Mouse (Mus musculus): ENCODE data around the gene Vps37d.

Vps37d gene

GRCm38 (mm10) chr5:135109426-135109825 is 31.4 kb upstream of the Vps37d start:
- peaks cover 41% of the 10 kb centered on the region for H3K4me1 ChIP-seq (replicated peaks; ENCODE audit: low read depth, low read length)
- TF ChIP-seq NANOG (IDR thresholded peaks at IDR 0.05; ENCODE audit: borderline replicate concordance, low read length): no peak
- TF ChIP-seq POU5F1 (IDR thresholded peaks at IDR 0.05; ENCODE audit: borderline replicate concordance, low read length): no peak
- TF ChIP-seq CTCF (conservative IDR thresholded peaks at IDR 0.05; ENCODE audit: low read length): no peak
- H3K36me3 ChIP-seq (ENCODE audit: insufficient read depth, low read length): no peaks in the 10 kb centered on the region
- peaks cover 68% of the 10 kb centered on the region for H3K27me3 ChIP-seq (ENCODE audit: insufficient read depth, low read length)
- 0 out of 2 replicates have a peak overlapping the region, but pooled peaks have one; percentile 84 for H3K4me3 ChIP-seq (replicated peaks; ENCODE audit: low read length)
- H3K9me3 ChIP-seq (ENCODE audit: low read length): no peaks in the 10 kb centered on the region

GRCm38 (mm10) chr5:135109017-135109416 is 31.0 kb upstream of the Vps37d start:
- peaks cover 72% of the 10 kb centered on the region for H3K27me3 ChIP-seq (ENCODE audit: insufficient read depth, low read length)
- peaks cover 37% of the 10 kb centered on the region for H3K4me1 ChIP-seq (replicated peaks; ENCODE audit: low read depth, low read length)
- H3K4me3 ChIP-seq (replicated peaks; ENCODE audit: low read length): peak overlapping the region; percentile 84
- H3K36me3 ChIP-seq (ENCODE audit: insufficient read depth, low read length): no peaks in the 10 kb centered on the region
- no peaks in the 10 kb centered on the region for H3K9me3 ChIP-seq (ENCODE audit: low read length)
- no peak for TF ChIP-seq POU5F1 (IDR thresholded peaks at IDR 0.05; ENCODE audit: borderline replicate concordance, low read length)
- TF ChIP-seq CTCF (conservative IDR thresholded peaks at IDR 0.05; ENCODE audit: low read length): no peak
- TF ChIP-seq NANOG (IDR thresholded peaks at IDR 0.05; ENCODE audit: borderline replicate concordance, low read length): no peak

GRCm38 (mm10) chr5:135107521-135108501 is 29.7 kb upstream of the Vps37d start:
- H3K9me3 ChIP-seq (ENCODE audit: low read length): no peaks in the 10 kb centered on the region
- H3K4me1 ChIP-seq (replicated peaks; ENCODE audit: low read depth, low read length): peaks cover 29% of the 10 kb centered on the region
- H3K27me3 ChIP-seq (ENCODE audit: insufficient read depth, low read length): peaks cover 74% of the 10 kb centered on the region
- TF ChIP-seq POU5F1 (IDR thresholded peaks at IDR 0.05; ENCODE audit: borderline replicate concordance, low read length) (no peak), NANOG (IDR thresholded peaks at IDR 0.05; ENCODE audit: borderline replicate concordance, low read length) (no peak), CTCF (conservative IDR thresholded peaks at IDR 0.05; ENCODE audit: low read length) (no peak; the same call in 1 of the 2 replicates)
- no peaks in the 10 kb centered on the region for H3K36me3 ChIP-seq (ENCODE audit: insufficient read depth, low read length)
- H3K4me3 ChIP-seq (replicated peaks; ENCODE audit: low read length): peak overlapping the region; percentile 84

GRCm38 (mm10) chr5:135106758-135107256 is 28.7 kb upstream of the Vps37d start:
- H3K27me3 ChIP-seq (ENCODE audit: insufficient read depth, low read length): peaks cover 78% of the 10 kb centered on the region
- H3K36me3 ChIP-seq (ENCODE audit: insufficient read depth, low read length): no peaks in the 10 kb centered on the region
- no peak for TF ChIP-seq CTCF (conservative IDR thresholded peaks at IDR 0.05; ENCODE audit: low read length)
- no peak for TF ChIP-seq NANOG (IDR thresholded peaks at IDR 0.05; ENCODE audit: borderline replicate concordance, low read length)
- no peak for TF ChIP-seq POU5F1 (IDR thresholded peaks at IDR 0.05; ENCODE audit: borderline replicate concordance, low read length)
- no peaks in the 10 kb centered on the region for H3K9me3 ChIP-seq (ENCODE audit: low read length)
- peak overlapping the region; percentile 84 for H3K4me3 ChIP-seq (replicated peaks; ENCODE audit: low read length)
- H3K4me1 ChIP-seq (replicated peaks; ENCODE audit: low read depth, low read length): peaks cover 29% of the 10 kb centered on the region

GRCm38 (mm10) chr5:135103999-135104660 is 26.1 kb upstream of the Vps37d start:
- TF ChIP-seq NANOG (IDR thresholded peaks at IDR 0.05; ENCODE audit: borderline replicate concordance, low read length) (no peak), POU5F1 (IDR thresholded peaks at IDR 0.05; ENCODE audit: borderline replicate concordance, low read length) (no peak), CTCF (conservative IDR thresholded peaks at IDR 0.05; ENCODE audit: low read length) (peak; percentile 85)
- Histone ChIP-seq H3K36me3 (ENCODE audit: insufficient read depth, low read length) (no peaks in the 10 kb centered on the region), H3K27me3 (ENCODE audit: insufficient read depth, low read length) (peaks cover 64% of the 10 kb centered on the region), H3K4me1 (replicated peaks; ENCODE audit: low read depth, low read length) (peaks cover 24% of the 10 kb centered on the region), H3K9me3 (ENCODE audit: low read length) (no peaks in the 10 kb centered on the region), H3K4me3 (replicated peaks; ENCODE audit: low read length) (no peak overlapping the region)

- TF ChIP-seq POU5F1 (IDR thresholded peaks at IDR 0.05; ENCODE audit: borderline replicate concordance, low read length): no peak
- TF ChIP-seq CTCF (conservative IDR thresholded peaks at IDR 0.05; ENCODE audit: low read length): no peak
- TF ChIP-seq NANOG (IDR thresholded peaks at IDR 0.05; ENCODE audit: borderline replicate concordance, low read length): no peak
- no peaks in the 10 kb centered on the region for H3K36me3 ChIP-seq (ENCODE audit: insufficient read depth, low read length)
- no peak overlapping the region for H3K4me3 ChIP-seq (replicated peaks; ENCODE audit: low read length)
- no peaks in the 10 kb centered on the region for H3K9me3 ChIP-seq (ENCODE audit: low read length)
- H3K27me3 ChIP-seq (ENCODE audit: insufficient read depth, low read length): peaks cover 41% of the 10 kb centered on the region
- no peaks in the 10 kb centered on the region for H3K4me1 ChIP-seq (replicated peaks; ENCODE audit: low read depth, low read length)
These were observed 22.9 kb upstream of the Vps37d start for GRCm38 (mm10) chr5:135100981-135101380.

GRCm38 (mm10) chr5:135089653-135090052 is 11.6 kb upstream of the Vps37d start, which contains the start of gene Mlxipl:
TSS of gene Mlxipl (plus strand) at chr5:135089890.
- no peaks in the 10 kb centered on the region for H3K36me3 ChIP-seq (ENCODE audit: insufficient read depth, low read length)
- H3K4me3 ChIP-seq (replicated peaks; ENCODE audit: low read length): peak within 1 kb of the TSS; percentile 69
- H3K9me3 ChIP-seq (ENCODE audit: low read length): 0 out of 2 replicates have a peak, but pooled peaks cover 5% of the 10 kb centered on the region
- H3K27me3 ChIP-seq (ENCODE audit: insufficient read depth, low read length): peaks cover 87% of the 10 kb centered on the region
- TF ChIP-seq POU5F1 (IDR thresholded peaks at IDR 0.05; ENCODE audit: borderline replicate concordance, low read length) (no peak), NANOG (IDR thresholded peaks at IDR 0.05; ENCODE audit: borderline replicate concordance, low read length) (no peak), CTCF (conservative IDR thresholded peaks at IDR 0.05; ENCODE audit: low read length) (no peak)
- peaks cover 28% of the 10 kb centered on the region for H3K4me1 ChIP-seq (replicated peaks; ENCODE audit: low read depth, low read length)

- peaks cover 83% of the 10 kb centered on the region for H3K27me3 ChIP-seq (ENCODE audit: insufficient read depth, low read length)
- 0 out of 2 replicates have a peak, but pooled peaks cover 5% of the 10 kb centered on the region for H3K9me3 ChIP-seq (ENCODE audit: low read length)
- TF ChIP-seq NANOG (IDR thresholded peaks at IDR 0.05; ENCODE audit: borderline replicate concordance, low read length) (no peak), POU5F1 (IDR thresholded peaks at IDR 0.05; ENCODE audit: borderline replicate concordance, low read length) (no peak), CTCF (conservative IDR thresholded peaks at IDR 0.05; ENCODE audit: low read length) (no peak)
- no peak overlapping the region for H3K4me3 ChIP-seq (replicated peaks; ENCODE audit: low read length)
- no peaks in the 10 kb centered on the region for H3K36me3 ChIP-seq (ENCODE audit: insufficient read depth, low read length)
- peaks cover 10% of the 10 kb centered on the region for H3K4me1 ChIP-seq (replicated peaks; ENCODE audit: low read depth, low read length)
These were observed 8.8 kb upstream of the Vps37d start for GRCm38 (mm10) chr5:135086871-135087270.

All from E14TG2a.4 (cell line).